Mouse (Mus musculus) small intestine, adult 2 months (tissue): ENCODE data around the gene Cdca7. TPM values are rescaled to one million over a fixed set of nuclear protein-coding genes. Genes with fewer than 3 reads are reported as not detected.

Experiments used
- H3K27ac ChIP-seq: fragments of 200-500 bp; 2 replicates; pipeline ENCODE4 v1.5.1; 2012; ENCODE audit warnings: low read depth, low read length, control low read depth, inconsistent platforms; ENCODE audit not compliant: insufficient read depth
- H3K27me3 ChIP-seq: fragments of 200-500 bp; 2 replicates; pipeline ENCODE4 v1.6.1; 2012; ENCODE audit warnings: mild to moderate bottlenecking, moderate library complexity, low read length, inconsistent platforms; ENCODE audit not compliant: control insufficient read depth, insufficient read depth
- H3K36me3 ChIP-seq: fragments of 200-500 bp; 2 replicates; pipeline ENCODE4 v1.6.1; 2012; ENCODE audit warnings: mild to moderate bottlenecking, low read length, control low read depth, inconsistent platforms; ENCODE audit not compliant: control insufficient read depth, insufficient read depth
- H3K4me1 ChIP-seq: fragments of 200-500 bp; 2 replicates; pipeline ENCODE4 v1.6.1; 2012; ENCODE audit warnings: low read length, inconsistent platforms, mixed read lengths; ENCODE audit not compliant: control insufficient read depth, insufficient read depth, insufficient read length
- H3K4me3 ChIP-seq: fragments of 200-500 bp; 2 replicates; pipeline ENCODE4 v1.5.1; 2012; ENCODE audit warnings: low read depth, mild to moderate bottlenecking, control low read depth, inconsistent platforms, low read length, moderate library complexity
- CTCF ChIP-seq: fragments of 200-500 bp; IDR thresholded peaks from 2 replicates; pipeline ENCODE4 v1.5.1; 2012; ENCODE audit warnings: low read depth, mild to moderate bottlenecking, control low read depth, inconsistent platforms, low read length, moderate library complexity, mixed read lengths; ENCODE audit not compliant: insufficient replicate concordance, insufficient read length; ENCODE audit errors: extremely low read depth
- POLR2A ChIP-seq: fragments of 200-500 bp; IDR thresholded peaks from 2 replicates; pipeline ENCODE4 v1.6.1; 2012; ENCODE audit warnings: low read depth, mild to moderate bottlenecking, control low read depth, inconsistent platforms, low read length, moderate library complexity
- WGBS: fragments of 180-500 bp; shearing (Covaris S2); methylation state at CpG from one replicate; pipeline ENCODE4 v1.1.7; 2018; 5-methylcytosine and 5-hydroxymethylcytosine counted together
- polyA plus RNA-seq: library from polyadenylated mRNA; depleted of rRNA; stranded (reverse); fragments of >200 nt; gene quantifications from 2 replicates; pipeline ENCODE4 v1.2.3, GENCODE M21; 2012

Gene Cdca7
- polyA plus RNA-seq, 1 experiment: 11.5 TPM

- 93% methylated on average over 3 of the region's 3 CpGs for WGBS
- no peak for TF ChIP-seq CTCF
- no peak for TF ChIP-seq POLR2A
- Histone ChIP-seq H3K4me3 (no peak overlapping the region), H3K27me3 (no peaks in the 10 kb centered on the region), H3K36me3 (peaks cover 9% of the 10 kb centered on the region), H3K27ac (no peak overlapping the region), H3K4me1 (no peaks in the 10 kb centered on the region)
Measured at GRCm38 (mm10) chr2:72446106-72446505, 29.9 kb upstream of the Cdca7 start.

- no peaks in the 10 kb centered on the region for H3K4me1 ChIP-seq
- H3K4me3 ChIP-seq: no peak overlapping the region
- H3K27ac ChIP-seq: no peak overlapping the region
- WGBS: 59% methylated on average over 5 of the region's 5 CpGs
- TF ChIP-seq POLR2A: no peak
- TF ChIP-seq CTCF: no peak
- H3K27me3 ChIP-seq: no peaks in the 10 kb centered on the region
- H3K36me3 ChIP-seq: peaks cover 6% of the 10 kb centered on the region
Measured at GRCm38 (mm10) chr2:72446615-72447014, 29.3 kb upstream of the Cdca7 start.

DNA sequence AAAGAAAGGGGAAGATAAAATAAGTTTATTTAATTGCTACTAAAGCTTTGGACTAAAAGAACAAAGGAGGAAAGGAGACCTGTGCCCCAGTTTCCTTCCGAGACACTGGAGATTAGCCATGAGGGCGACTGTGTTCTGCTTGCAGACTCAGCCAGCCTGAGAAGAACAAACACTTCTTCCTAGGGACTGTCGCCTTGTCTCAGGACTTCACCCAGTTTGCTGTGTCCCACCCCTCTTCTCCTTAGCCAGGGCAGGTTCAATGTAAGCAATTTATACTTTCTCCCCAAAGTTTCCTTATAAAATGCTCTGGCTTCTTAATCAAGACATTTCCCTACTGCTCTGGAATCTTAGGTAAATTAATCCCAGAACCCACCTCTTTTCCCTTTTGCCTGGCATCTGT, 22.4 kb upstream of the Cdca7 start:
- Histone ChIP-seq H3K4me3 (no peak overlapping the region), H3K27me3 (no peaks in the 10 kb centered on the region), H3K27ac (no peak overlapping the region), H3K4me1 (no peaks in the 10 kb centered on the region), H3K36me3 (no peaks in the 10 kb centered on the region)
- TF ChIP-seq POLR2A (no peak), CTCF (no peak)
- 57% methylated on average over 3 of the region's 3 CpGs for WGBS

GRCm38 (mm10) chr2:72456189-72456588, 19.8 kb upstream of the Cdca7 start:
- no peaks in the 10 kb centered on the region for H3K36me3 ChIP-seq
- H3K27ac ChIP-seq: no peak overlapping the region
- no peak overlapping the region for H3K4me3 ChIP-seq
- TF ChIP-seq POLR2A (no peak), CTCF (no peak)
- 31% methylated on average over 1 of the region's 1 CpGs for WGBS
- H3K4me1 ChIP-seq: peaks cover 4% of the 10 kb centered on the region; the same call in 1 of the 2 replicates
- H3K27me3 ChIP-seq: no peaks in the 10 kb centered on the region

DNA sequence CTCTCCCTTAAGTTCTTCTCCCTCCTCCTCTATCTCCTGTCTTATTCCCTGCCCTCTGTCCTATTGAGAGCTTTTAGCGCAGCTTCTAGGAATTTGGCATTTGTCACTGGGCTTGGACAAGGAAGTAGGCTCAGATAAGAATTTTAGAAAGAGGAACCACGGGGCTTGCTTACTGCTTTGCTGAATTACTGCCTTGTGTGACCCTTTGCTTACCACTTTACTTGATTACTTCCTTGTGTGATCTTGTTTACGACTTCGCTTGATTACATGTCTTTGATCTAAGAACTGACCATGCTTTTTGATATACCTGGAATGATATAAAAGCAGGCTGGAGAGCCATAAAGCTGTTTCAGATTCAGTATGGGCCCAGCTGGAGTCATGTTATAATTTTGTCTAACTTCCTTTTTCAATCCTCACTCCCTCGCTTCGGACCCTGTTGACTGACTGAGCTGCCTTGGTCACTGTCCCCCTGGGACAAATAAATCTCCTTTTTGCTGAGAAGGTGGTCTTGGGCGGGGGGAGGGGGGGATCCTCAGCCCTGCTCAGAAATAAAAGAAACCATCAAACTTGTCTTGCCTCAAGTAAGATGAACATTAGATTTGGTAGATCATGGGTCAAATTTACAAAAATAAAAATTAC, 11.5 kb upstream of the Cdca7 start:
- no peaks in the 10 kb centered on the region for H3K36me3 ChIP-seq
- TF ChIP-seq POLR2A (no peak), CTCF (no peak)
- peak overlapping the region; percentile 93 for H3K27ac ChIP-seq
- no peaks in the 10 kb centered on the region for H3K27me3 ChIP-seq
- peaks cover 12% of the 10 kb centered on the region; the same call in 1 of the 2 replicates for H3K4me1 ChIP-seq
- WGBS: 19% methylated on average over 7 of the region's 7 CpGs
- no peak overlapping the region for H3K4me3 ChIP-seq

DNA sequence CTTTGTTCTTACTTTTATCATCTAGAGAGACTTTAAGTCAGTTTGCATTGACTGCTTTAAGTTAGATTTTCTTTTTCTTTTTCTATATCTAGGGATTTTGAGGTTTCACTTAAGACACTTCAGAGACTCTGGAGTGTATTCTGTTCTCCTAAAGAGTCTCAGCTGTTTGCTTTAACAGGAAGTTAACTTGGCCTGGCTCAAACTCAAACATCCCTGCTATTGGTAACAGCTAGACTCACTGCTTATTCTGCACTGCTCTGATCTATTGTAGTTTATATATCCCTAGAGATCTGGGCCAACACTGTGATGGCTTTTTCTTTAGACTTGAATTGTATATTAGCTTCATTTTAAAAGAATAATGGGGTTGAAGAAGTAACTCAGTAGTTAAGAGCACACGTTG, 8.4 kb upstream of the Cdca7 start:
- Histone ChIP-seq H3K36me3 (no peaks in the 10 kb centered on the region), H3K4me3 (no peak overlapping the region), H3K4me1 (peaks cover 16% of the 10 kb centered on the region; the same call in 1 of the 2 replicates), H3K27me3 (no peaks in the 10 kb centered on the region), H3K27ac (no peak overlapping the region)
- 83% methylated on average over 1 of the region's 1 CpGs for WGBS
- TF ChIP-seq CTCF (no peak), POLR2A (no peak)

DNA sequence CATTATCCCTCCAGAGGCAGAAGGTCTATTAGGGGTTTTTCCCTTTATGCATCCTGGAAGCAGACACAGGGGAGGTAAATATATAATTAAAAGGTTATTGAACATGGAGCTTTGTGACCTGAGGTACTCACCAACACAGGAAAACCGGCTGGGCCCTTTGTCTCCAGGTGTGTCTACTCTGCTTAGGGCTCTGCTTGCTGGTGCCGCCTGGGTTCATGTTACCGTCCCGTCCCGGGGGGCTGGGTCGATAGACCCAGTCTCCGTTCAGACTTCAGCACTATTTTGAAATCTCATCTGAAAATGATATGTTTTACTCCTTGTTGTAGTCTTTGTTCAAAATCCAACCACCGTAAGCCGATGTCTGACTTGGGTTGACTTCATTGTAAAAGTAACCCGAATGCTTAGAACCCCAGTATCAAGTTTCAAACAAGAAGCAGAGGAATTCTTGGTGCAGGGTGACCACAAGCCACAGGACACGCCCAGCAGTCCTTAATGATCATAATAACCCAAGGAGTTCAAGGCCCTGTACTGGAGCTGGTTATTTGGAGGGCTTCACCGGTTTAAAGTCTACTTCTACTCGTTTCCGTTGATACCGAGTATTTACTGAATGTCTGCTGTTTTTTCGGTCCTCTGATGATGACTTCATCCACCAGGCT, 4.4 kb upstream of the Cdca7 start:
- H3K36me3 ChIP-seq: no peaks in the 10 kb centered on the region
- H3K4me3 ChIP-seq: no peak overlapping the region
- no peaks in the 10 kb centered on the region for H3K27me3 ChIP-seq
- H3K27ac ChIP-seq: no peak overlapping the region
- WGBS: 48% methylated on average over 16 of the region's 16 CpGs
- TF ChIP-seq POLR2A (no peak), CTCF (no peak)
- H3K4me1 ChIP-seq: peaks cover 16% of the 10 kb centered on the region; the same call in 1 of the 2 replicates
